Mouse (Mus musculus) heart, postnatal 0 days (tissue): ENCODE measurements around the gene Igfbp6.

Experiments used
- CTCF ChIP-seq: IDR thresholded peaks from 2 replicates; pipeline ENCODE4 v1.5.1; 2016; ENCODE audit warnings: antibody characterized with exemption, control low read depth, low read depth
- EP300 ChIP-seq: IDR thresholded peaks from 2 replicates; pipeline ENCODE4 v1.6.1; 2016; ENCODE audit warnings: antibody characterized with exemption, low read depth

DNA sequence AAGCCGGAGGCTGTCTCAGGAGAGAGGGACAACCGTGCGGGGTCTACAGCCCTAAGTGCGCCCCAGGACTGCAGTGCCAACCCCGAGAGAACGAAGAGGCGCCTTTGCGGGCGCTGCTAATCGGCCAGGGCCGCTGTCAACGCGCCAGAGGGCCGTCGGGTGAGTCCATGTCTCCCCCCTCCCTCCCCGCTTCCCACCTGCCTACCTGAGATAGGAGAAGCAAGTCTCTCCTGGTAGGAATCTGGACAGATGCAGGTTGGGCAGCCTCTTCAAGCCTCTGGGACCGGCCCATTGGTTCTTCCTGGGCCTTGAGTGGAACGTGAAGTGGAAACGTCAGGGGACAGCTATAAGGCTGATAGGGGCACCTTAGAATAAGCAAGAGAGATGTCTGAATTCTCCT is 564 bp downstream of the Igfbp6 start:
- TF ChIP-seq CTCF (no peak), EP300 (no peak)
